Mouse (Mus musculus): ENCODE data around the gene Dock8. TPM values are rescaled to one million over a fixed set of nuclear protein-coding genes. Genes with fewer than 3 reads are reported as not detected.

The Dock8 gene
- total and polyA plus RNA-seq, 3 experiments, result 9.8 to 37.5 (median 22.4) TPM

GRCm38 (mm10) chr19:25066229-25066628 is 66.9 kb downstream of the Dock8 start:
- H3K9ac ChIP-seq (ENCODE audit: insufficient read depth, low read depth), result no peak overlapping the region
- peaks cover 24 to 72% of the 10 kb centered on the region in 2 experiments for H3K36me3 ChIP-seq (replicated peaks in 1 of 2; ENCODE audit: control insufficient read depth in 1 of 2, insufficient read depth in 1 of 2, low read length in 1 of 2)
- no peaks in the 10 kb centered on the region for H3K27me3 ChIP-seq (replicated peaks)
- no peak overlapping the region for H3K4me3 ChIP-seq (replicated peaks in 1 of 3; ENCODE audit: low read depth in 2 of 3, low read length in 2 of 3, poor library complexity in 1 of 3)
- dilution Hi-C loops (cut with MboI; ENCODE audit: extremely low pct_ligation_motif_present, extremely low pct_unique_long_range_greater_than_20kb, low sequenced_read_pairs) (no loop called here), in situ Hi-C loops (cut with MboI; ENCODE audit: low pct_ligation_motif_present, low pct_unique_long_range_greater_than_20kb, low sequenced_read_pairs) (no loop called here)
- no peak for DNase-seq (ENCODE audit: extremely low read depth)
- peaks cover 24% of the 10 kb centered on the region for H3K79me2 ChIP-seq (replicated peaks; ENCODE audit: control insufficient read depth, extremely low read depth, insufficient read depth, poor library complexity, severe bottlenecking)
- TF ChIP-seq MYC (IDR thresholded peaks at IDR 0.05; ENCODE audit: low read depth, low read length) (no peak), MEF2A (IDR thresholded peaks at IDR 0.05; ENCODE audit: borderline replicate concordance, low read depth, low read length) (no peak), USF2 (conservative IDR thresholded peaks at IDR 0.05; ENCODE audit: low read depth, low read length) (no peak)
- H3K27ac ChIP-seq (ENCODE audit: insufficient read depth, low read depth), result no peak overlapping the region
- H3K4me1 ChIP-seq (ENCODE audit: control insufficient read depth in 1 of 2, insufficient read depth in 2 of 2), result peaks cover 13 to 47% of the 10 kb centered on the region in 2 experiments
- H3K9me3 ChIP-seq (replicated peaks; ENCODE audit: low read length), result no peaks in the 10 kb centered on the region
- H3K4me2 ChIP-seq (ENCODE audit: insufficient read depth, low read depth, poor library complexity, severe bottlenecking), result no peak overlapping the region

DNA sequence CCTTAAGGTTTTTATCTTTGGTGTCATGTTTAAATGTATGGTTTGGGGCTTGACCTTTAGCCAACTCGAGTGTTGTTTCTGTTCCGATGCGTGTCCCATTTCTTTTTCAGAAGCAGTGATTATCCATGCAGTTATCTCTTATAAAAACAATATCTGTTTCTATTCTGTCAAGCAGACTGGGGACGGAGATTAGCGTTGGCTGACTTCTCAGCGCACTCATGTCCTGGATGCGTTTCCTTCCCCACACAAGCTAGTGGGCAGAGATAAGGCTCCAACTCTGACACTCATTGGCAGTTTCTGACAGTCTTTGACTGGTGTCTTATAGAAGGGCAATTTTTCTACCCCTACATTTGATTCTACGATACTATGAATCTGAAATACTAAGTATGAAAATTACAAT is 69.2 kb downstream of the Dock8 start:
- H3K36me3 ChIP-seq (replicated peaks in 1 of 2; ENCODE audit: control insufficient read depth in 1 of 2, insufficient read depth in 1 of 2, low read length in 1 of 2), result peaks cover 36 to 84% of the 10 kb centered on the region in 2 experiments
- H3K27ac ChIP-seq (ENCODE audit: insufficient read depth, low read depth), result no peak overlapping the region
- in situ Hi-C loops (cut with MboI; ENCODE audit: low pct_ligation_motif_present, low pct_unique_long_range_greater_than_20kb, low sequenced_read_pairs), result no loop called here
- no peak for DNase-seq (ENCODE audit: extremely low read depth)
- H3K9me3 ChIP-seq (replicated peaks; ENCODE audit: low read length), result no peaks in the 10 kb centered on the region
- dilution Hi-C loops (cut with MboI; ENCODE audit: extremely low pct_ligation_motif_present, extremely low pct_unique_long_range_greater_than_20kb, low sequenced_read_pairs), result no loop called here
- no peaks in the 10 kb centered on the region for H3K27me3 ChIP-seq (replicated peaks)
- peaks cover 8 to 51% of the 10 kb centered on the region in 2 experiments for H3K4me1 ChIP-seq (ENCODE audit: control insufficient read depth in 1 of 2, insufficient read depth in 2 of 2)
- no peak for TF ChIP-seq ZC3H11A (IDR thresholded peaks at IDR 0.05; ENCODE audit: low read depth, low read length)
- TF ChIP-seq USF2 (conservative IDR thresholded peaks at IDR 0.05; ENCODE audit: low read depth, low read length), result no peak
- no peak for TF ChIP-seq CHD1 (IDR thresholded peaks at IDR 0.05; ENCODE audit: low read depth, low read length)
- no peak for TF ChIP-seq NELFE (IDR thresholded peaks at IDR 0.05; ENCODE audit: low read depth, low read length)
- no peak for TF ChIP-seq ZKSCAN1 (IDR thresholded peaks at IDR 0.05; ENCODE audit: borderline replicate concordance, low read depth, low read length)
- TF ChIP-seq HCFC1 (IDR thresholded peaks at IDR 0.05; ENCODE audit: low read depth, low read length), result no peak
- TF ChIP-seq ZMIZ1 (IDR thresholded peaks at IDR 0.05; ENCODE audit: low read depth, low read length), result no peak
- no peak for TF ChIP-seq JUND (conservative IDR thresholded peaks at IDR 0.05; ENCODE audit: low read depth, low read length)
- TF ChIP-seq MAFK (IDR thresholded peaks at IDR 0.05; ENCODE audit: insufficient replicate concordance, low read length), result no peak
- TF ChIP-seq SMC3 (IDR thresholded peaks at IDR 0.05; ENCODE audit: low read depth, low read length), result no peak
- no peak for TF ChIP-seq E2F4 (IDR thresholded peaks at IDR 0.05; ENCODE audit: insufficient replicate concordance, low read depth, low read length)
- TF ChIP-seq POLR2AphosphoS2 (IDR thresholded peaks at IDR 0.05; ENCODE audit: low read depth, low read length), result no peak
- TF ChIP-seq NRF1 (IDR thresholded peaks at IDR 0.05; ENCODE audit: low read depth, low read length), result no peak
- no peak for TF ChIP-seq BHLHE40 (IDR thresholded peaks at IDR 0.05; ENCODE audit: low read depth, low read length)
- peaks cover 12% of the 10 kb centered on the region for H3K79me2 ChIP-seq (replicated peaks; ENCODE audit: control insufficient read depth, extremely low read depth, insufficient read depth, poor library complexity, severe bottlenecking)
- H3K4me2 ChIP-seq (ENCODE audit: insufficient read depth, low read depth, poor library complexity, severe bottlenecking), result no peak overlapping the region
- no peak overlapping the region for H3K4me3 ChIP-seq (replicated peaks in 1 of 3; ENCODE audit: low read depth in 2 of 3, low read length in 2 of 3, poor library complexity in 1 of 3)
- no peak overlapping the region for H3K9ac ChIP-seq (ENCODE audit: insufficient read depth, low read depth)
